Mouse (Mus musculus) ES-E14 (cell line): ENCODE measurements around the gene Tpcn2.

Experiments
- CHD2 ChIP-seq: IDR thresholded peaks from 2 replicates; pipeline ENCODE4 v1.6.1; 2014; ENCODE audit warnings: mild to moderate bottlenecking, low read depth, low read length, inconsistent platforms
- HCFC1 ChIP-seq: IDR thresholded peaks from 2 replicates; pipeline ENCODE4 v1.6.1; 2012; ENCODE audit warnings: low read length, inconsistent platforms, borderline replicate concordance; ENCODE audit not compliant: insufficient read depth
- MAFK ChIP-seq: IDR thresholded peaks from 2 replicates; pipeline ENCODE4 v1.6.1; 2014; ENCODE audit warnings: mild to moderate bottlenecking, low read depth, low read length, inconsistent platforms; ENCODE audit not compliant: insufficient read depth
- ZNF384 ChIP-seq: IDR thresholded peaks from 2 replicates; pipeline ENCODE4 v1.6.1; 2012; ENCODE audit warnings: low read depth, low read length, inconsistent platforms

- TF ChIP-seq MAFK, result no peak
- no peak for TF ChIP-seq HCFC1
- TF ChIP-seq CHD2, result no peak
- no peak for TF ChIP-seq ZNF384
Observed at GRCm38 (mm10) chr7:145154066-145154465, 129.7 kb downstream of the Tpcn2 start.
